Mouse (Mus musculus) colon, adult 2 months (tissue): ENCODE measurements around the gene Galns. TPM values are rescaled to one million over a fixed set of nuclear protein-coding genes. Genes with fewer than 3 reads are reported as not detected.

ENCODE experiments used
- polyA plus RNA-seq: library from polyadenylated mRNA; depleted of rRNA; stranded (reverse); fragments of >200 nt; gene quantifications from 2 replicates; pipeline ENCODE4 v1.2.3, GENCODE M21; 2012; rRNA removed

Galns gene
- 23.6 and 24.8 TPM in 2 replicates for polyA plus RNA-seq

DNA sequence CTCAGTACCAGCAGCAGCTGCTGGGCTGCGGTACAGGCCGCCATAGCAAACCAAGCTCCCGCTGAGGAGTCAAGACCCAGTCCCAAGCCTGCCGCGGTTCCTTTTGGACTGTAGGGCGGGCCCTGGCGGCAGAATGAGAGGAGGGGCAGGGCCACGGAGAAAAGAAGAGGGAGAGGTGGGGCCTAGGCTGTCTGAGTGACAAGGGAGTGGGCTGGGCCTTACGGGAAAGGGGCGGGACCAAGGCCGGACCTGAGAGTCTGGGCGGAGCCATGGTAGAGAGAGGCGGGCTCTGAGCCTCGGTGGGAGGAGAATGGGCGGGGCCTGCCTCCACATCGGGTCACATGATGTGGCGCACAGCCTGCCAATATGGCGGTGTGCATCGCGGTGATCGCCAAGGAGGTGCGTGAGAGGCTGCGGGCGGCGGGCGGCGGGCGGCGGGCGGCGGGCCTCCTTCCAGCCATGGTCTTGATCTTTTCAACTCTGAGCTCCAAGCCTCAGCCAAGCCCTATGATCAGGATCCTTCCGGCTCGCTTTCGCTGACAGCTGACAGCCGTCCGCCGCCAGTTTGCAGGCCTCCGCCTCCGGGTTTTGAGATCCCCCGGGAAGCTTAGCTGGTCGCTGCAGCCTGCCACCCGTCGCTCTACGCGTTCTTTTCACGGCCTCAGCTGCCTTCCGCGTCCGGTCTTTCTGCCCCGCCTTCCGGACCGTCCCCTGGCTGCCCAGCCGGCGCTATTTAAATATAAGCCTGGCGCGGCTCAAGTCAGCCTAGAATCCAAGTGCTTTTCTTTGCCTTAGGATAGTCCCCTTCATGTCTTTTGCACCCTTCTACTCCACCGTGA, at the start of gene Galns, which contains the start of gene Trappc2l:
Galns (minus strand) TSS at position 169 of the 839 bp plus-strand sequence.
Trappc2l (plus strand) TSS at position 346 of the 839 bp plus-strand sequence.

GRCm38 (mm10) chr8:122622727-122623126, 11.5 kb upstream of the Galns start, which contains the start of gene Pabpn1l:
Gene Pabpn1l, minus strand, starts transcription at chr8:122622739.

DNA sequence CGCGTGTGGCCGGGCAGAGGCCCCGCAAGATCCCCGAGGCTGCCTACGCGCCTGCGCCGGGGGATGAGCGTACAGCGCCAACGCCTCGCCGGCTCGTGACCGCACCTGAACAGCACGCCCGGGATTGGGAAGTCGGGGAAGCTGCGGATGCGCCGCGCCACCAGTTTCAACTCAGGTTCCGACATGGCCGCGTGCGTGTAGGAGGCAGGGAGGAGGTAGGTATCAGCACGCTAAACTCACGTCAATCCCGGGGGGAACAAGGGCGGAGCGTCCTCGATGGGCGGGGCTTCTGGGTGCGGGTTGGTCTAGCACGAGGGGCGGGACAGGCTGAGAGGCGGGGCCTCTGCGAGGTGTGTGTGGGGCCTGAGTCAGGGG, 34.6 kb downstream of the Galns start, which contains the start of gene Aprt:
Aprt (minus strand) TSS at position 262 of the 375 bp plus-strand sequence.

DNA sequence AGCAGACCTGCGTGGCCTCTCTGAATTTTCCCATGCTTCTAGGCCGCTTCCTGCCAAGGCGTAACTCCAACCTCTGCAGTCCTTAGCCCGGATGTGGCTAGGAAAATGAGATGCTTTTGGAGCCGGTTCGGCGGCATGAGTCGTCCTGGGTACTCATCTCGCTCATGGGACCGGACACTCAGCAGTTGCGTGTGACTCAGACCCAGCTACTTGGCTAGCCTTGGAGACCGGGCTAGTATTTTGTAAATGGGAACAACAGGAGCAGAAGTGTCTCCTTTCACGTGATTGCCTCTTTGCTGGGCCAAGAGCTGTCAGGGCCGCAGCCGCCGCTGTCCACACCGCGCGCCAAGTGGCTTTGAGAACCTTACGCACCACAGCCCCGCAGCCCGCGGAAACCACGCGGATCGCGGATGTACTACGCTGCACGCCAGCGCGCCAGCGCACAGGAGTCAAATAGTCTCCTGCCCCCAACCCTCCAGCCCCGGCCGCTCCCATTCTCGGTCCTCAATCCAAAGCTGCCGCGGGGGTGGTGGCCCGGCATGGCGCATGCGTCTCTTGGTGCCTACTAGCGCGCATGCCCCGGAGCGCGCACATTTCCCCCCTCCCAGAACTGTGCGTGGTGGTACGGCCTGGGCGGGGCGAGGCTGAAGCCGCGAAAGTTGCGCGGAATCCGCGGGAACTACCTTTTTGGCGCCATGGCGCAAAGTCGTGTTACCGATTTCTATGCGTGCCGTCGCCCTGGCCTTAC, 43.7 kb downstream of the Galns start, which contains the start of gene Cdt1:
Cdt1 (plus strand) TSS at position 655 of the 748 bp plus-strand sequence.

GRCm38 (mm10) chr8:122551265-122552051, 59.8 kb downstream of the Galns start, which contains the start of gene Piezo1:
Gene Piezo1, minus strand, starts transcription at chr8:122551329.

Other genes starting within 250 kb of the Galns start
- 33.2 and 40.0 TPM in 2 replicates for gene Zc3h18, start 234.9 kb downstream of the Galns start, polyA plus RNA-seq
- 0.17 and 1.0 TPM in 2 replicates for gene Il17c, start 189.4 kb downstream of the Galns start, polyA plus RNA-seq
- 329 and 330 TPM in 2 replicates for gene Cyba, start 178.5 kb downstream of the Galns start, polyA plus RNA-seq
- gene Mvd, start 168.0 kb downstream of the Galns start, polyA plus RNA-seq: 59.0 and 70.3 TPM in 2 replicates
- gene Snai3, start 150.7 kb downstream of the Galns start, polyA plus RNA-seq: 1.2 and 2.7 TPM in 2 replicates
- 68.6 and 71.3 TPM in 2 replicates for gene Rnf166, start 135.4 kb downstream of the Galns start, polyA plus RNA-seq
- gene Ctu2, start 135.3 kb downstream of the Galns start, polyA plus RNA-seq: 27.5 and 28.8 TPM in 2 replicates
- 70.0 and 95.6 TPM in 2 replicates for gene Piezo1, start 60.1 kb downstream of the Galns start, polyA plus RNA-seq
- gene Cdt1, start 43.4 kb downstream of the Galns start, polyA plus RNA-seq: 29.3 and 35.4 TPM in 2 replicates
- 277 TPM in 2 replicates for gene Aprt, start 34.6 kb downstream of the Galns start, polyA plus RNA-seq
- gene Trappc2l, start 177 bp upstream of the Galns start, polyA plus RNA-seq: 169 and 220 TPM in 2 replicates
- not detected in 2 replicates for gene Pabpn1l, start 11.3 kb upstream of the Galns start, polyA plus RNA-seq
- 18.5 and 33.0 TPM in 2 replicates for gene Cbfa2t3, start 87.6 kb upstream of the Galns start, polyA plus RNA-seq
- gene Acsf3, start 164.0 kb upstream of the Galns start, polyA plus RNA-seq: 29.1 and 33.3 TPM in 2 replicates
- 0.03 TPM in 1 of 2 replicates, not detected in the other for gene Cdh15, start 236.5 kb upstream of the Galns start, polyA plus RNA-seq